Mouse (Mus musculus) erythroblast, embryonic 14.5 days (primary cell): ENCODE data around the gene Nt5c1a.

Experiments
- GATA1 ChIP-seq: IDR thresholded peaks from 2 replicates; pipeline ENCODE4 v1.6.1; 2012; ENCODE audit warnings: low read length, inconsistent platforms, mixed read lengths
- TAL1 ChIP-seq: IDR thresholded peaks from 3 replicates; pipeline ENCODE4 v1.6.1; 2012; ENCODE audit warnings: low read length, inconsistent platforms, mixed read lengths

DNA sequence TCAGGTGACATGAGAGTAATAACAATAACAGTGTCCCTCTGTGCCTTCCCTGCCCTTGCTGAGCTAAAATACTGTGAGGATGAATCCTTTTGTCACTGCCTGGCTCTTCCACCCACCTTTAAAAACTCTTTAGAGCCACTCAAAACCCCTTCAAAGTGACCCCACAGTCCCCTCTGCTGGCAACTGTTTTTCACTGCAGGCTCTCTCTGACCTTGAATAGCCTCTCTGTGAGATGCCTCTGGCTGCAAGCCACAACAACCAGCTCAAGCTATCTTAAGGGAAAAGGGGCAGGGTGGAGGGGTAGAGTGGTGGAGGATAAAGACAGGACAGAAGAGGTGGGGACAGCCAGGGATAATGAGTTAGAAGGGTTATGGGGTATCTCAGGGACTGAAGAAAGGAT, 29.5 kb upstream of the Nt5c1a start:
- TF ChIP-seq TAL1 (no peak), GATA1 (no peak)
